Mouse (Mus musculus) WW6 (cell line): ENCODE measurements around the gene Git1.

Experiments used
- DNase-seq: peaks from one replicate; pipeline ENCODE4 v3.0.0-alpha.2; 2013; ENCODE audit warnings: low read depth, low spot score

The Git1 gene

DNA sequence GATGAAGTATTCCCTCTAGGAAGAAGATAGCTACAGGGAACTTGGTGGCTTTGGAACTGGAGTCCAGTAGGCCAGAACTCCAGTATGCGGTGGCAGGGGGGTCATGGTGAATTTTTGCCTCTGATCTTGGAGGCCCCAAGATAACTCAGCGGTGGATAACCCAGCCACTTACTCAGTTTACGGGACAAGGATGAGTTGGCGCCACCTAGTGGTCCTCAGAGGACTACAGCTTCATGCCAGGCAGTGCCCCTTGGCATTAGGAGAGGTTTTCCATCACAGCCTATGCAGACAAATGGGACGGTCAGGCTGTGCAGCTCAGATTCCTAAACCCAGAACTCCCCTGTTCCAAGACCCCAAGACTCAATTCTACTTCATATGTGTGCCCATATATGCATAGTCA is 8.0 kb downstream of the Git1 start:
- DNase-seq, result no peak

GRCm38 (mm10) chr11:77501971-77502370 is 8.6 kb downstream of the Git1 start:
- no peak for DNase-seq

- DNase-seq, result no peak
Observed at GRCm38 (mm10) chr11:77502481-77502880, 9.1 kb downstream of the Git1 start.

DNA sequence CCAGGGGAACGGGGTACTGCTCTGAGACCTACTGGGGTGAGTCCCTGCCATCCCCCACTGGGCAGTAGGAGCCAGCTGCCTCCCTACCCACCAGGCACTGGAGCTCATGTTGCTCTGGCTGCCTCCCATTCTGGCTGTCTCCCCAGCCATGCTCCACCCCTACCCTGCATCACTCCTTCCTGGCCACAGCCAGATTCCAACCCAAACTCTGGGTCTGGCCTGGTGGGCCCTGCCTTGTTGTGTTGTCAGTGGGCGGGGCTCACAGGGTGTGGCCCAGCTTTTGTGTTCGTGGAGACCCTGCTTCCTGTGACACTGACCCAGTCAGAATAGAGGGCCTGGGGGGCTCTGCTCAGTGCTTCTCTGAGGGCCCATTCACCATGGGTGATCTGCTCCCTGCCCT is 10.1 kb downstream of the Git1 start:
- DNase-seq, result no peak

DNA sequence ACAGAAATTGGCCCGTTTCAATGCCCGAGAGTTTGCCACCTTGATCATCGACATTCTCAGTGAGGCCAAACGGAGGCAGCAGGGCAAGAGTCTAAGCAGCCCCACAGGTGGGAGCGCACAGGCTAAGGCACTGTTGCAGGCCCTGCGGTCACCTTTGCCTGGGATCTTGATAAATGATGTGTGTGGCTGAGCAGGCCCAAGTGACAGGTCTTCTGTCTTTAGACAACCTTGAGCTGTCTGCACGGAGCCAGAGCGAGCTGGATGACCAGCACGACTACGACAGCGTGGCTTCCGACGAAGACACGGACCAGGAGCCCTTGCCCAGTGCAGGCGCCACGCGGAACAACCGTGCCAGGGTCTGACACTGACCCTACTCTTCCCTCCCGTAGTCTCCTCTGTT is 11.0 kb downstream of the Git1 start:
- DNase-seq, result no peak

DNA sequence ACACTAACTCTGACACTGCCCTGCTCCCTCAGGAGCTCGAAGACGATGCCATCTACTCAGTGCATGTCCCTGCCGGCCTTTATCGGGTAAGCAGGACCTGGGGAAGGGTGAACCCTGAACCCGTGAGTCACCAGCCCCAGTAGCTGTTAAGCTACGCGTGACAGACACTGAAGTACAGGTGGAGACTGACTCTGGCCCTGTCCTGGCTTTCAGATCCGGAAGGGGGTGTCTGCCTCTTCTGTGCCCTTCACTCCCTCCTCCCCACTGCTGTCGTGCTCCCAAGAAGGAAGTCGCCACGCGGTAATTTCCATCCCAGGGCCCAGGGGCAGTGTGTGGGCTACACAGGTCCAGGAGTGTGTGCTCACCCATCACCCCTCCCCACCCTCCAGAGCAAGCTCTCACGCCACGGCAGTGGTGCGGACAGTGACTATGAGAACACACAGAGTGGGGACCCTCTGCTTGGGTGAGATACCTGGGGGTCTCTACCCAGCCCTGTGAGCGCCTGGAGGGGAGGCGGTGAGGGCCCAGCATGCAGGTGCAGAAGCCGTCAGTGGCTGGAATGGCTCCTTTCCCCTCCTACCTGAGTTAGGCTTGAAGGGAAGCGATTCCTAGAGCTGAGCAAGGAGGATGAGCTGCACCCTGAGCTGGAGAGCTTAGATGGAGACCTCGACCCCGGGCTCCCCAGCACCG is 12.1 kb downstream of the Git1 start:
- no peak for DNase-seq

- no peak for DNase-seq
Observed at GRCm38 (mm10) chr11:77506273-77506672, 12.9 kb downstream of the Git1 start.

DNA sequence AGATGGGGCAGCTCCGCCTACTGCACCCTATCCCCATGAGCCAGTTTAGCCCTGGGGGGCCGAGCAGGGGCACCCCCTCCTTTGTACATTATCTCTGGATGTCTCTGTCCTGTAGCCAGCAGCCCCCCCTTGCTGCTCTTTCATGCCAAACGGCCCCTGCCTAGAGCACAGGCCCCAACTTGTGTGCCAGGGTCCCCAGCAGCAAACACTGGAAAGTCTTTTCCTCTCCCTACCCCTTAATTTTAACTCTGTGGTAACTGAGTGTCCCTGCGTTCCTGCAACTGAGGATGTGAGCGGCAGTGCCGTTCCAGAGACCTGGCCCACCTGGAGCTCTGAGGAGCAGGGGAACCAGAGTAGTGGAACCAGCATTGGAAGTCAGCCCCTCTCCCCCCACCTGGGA is 13.6 kb downstream of the Git1 start:
- no peak for DNase-seq

DNA sequence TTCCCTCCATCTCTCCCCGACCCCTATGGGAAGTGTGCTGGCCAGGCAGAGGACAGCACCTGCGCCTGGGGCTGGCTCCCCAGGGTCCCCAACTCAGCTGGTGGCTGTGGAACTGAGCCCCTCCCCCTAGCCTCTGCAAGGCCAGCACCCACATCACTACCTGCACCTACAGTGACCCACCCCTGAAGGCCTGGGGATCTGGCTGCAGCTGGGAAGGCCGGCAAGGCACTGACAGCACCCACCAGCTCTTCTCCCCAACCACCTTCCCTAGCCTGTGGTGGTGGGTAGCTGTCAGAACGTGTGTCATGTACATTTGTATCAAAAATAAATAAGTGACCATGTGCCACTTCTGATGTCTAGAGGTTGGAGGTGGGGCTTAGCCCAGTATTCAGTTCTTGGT is 14.1 kb downstream of the Git1 start:
- no peak for DNase-seq

DNA sequence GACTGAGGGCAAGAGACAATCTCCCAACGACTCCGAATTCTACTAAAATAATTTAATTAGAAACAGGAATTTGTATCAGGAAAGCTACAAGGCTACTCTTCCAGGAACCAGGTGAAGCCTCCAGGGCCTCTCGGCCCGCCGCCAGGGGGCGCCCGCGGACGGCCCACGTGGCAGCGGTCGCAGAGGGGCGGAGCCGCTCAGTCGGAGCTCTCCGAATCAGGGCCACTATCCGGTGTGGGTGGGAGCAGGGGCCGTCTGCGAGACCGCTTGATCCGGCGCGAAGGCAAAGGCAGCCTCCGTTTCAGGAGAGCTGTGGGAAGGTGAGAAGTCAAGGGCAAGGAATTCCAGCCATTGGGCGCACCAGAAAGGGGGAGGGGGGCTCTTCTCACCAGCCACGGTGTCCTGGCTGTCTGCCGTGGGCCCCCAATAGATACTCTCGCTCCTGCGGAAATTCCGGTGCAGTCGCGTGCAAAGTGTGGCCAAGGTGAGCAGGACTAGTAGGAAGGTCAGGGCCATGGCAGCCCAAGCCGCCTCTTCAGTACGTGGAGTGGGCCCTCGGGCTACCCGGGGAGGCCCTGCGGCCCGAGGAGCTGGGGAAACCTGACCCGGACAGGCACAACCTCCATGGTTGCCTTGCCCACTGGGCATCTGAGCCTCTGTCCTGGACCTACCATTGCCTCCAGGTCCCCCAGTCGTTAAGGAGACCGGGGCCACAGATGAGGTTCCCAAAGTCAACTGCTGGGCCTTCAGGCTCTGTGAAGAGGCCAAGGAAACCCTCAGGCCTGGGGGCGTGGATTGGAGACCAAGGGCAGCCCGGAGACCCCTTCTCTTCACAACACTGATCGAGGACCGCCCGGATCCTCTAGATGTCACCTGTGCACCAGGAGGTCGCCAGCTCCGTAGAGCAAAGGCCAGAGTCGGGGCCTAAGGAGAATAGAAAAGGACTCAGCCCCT is 15.0 kb downstream of the Git1 start:
- no peak for DNase-seq

DNA sequence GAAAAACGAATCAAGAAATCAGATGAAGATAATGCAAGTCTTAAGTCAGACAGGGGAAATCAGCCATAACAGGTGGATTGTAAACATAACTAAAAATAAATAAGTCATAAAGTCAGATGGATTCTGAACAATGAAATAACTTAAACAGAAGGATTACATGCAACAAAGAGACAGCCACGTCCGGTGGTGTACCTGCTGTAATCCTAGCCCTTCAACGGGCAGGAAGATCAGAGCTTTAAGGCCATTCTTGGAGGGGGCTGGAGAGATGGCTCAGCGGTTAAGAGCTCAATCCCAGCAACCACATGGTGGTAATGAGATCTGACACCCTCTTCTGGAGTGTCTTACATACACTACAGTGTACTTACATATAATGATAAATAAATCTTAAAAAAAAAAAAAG is 18.0 kb downstream of the Git1 start:
- no peak for DNase-seq

- no peak for DNase-seq
Observed at GRCm38 (mm10) chr11:77512891-77513810, 19.8 kb downstream of the Git1 start.

DNA sequence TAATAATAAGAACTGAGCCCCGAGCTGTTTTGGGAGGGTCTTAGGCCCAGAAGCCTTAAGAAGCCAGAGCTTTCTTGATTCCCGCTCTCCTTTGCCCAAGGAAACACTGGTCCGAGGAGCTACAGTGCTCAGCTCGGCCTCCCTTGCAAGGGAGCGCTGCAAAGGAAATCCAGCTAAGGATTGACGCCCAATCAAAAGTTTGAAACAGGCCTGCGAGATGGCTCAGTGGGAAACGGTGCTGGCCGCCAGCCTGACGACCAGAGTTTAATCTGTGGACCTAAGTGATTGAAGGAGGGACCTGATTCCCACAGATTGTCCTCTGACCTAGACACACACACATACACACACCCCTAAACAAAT is 20.4 kb downstream of the Git1 start:
- DNase-seq, result no peak

DNA sequence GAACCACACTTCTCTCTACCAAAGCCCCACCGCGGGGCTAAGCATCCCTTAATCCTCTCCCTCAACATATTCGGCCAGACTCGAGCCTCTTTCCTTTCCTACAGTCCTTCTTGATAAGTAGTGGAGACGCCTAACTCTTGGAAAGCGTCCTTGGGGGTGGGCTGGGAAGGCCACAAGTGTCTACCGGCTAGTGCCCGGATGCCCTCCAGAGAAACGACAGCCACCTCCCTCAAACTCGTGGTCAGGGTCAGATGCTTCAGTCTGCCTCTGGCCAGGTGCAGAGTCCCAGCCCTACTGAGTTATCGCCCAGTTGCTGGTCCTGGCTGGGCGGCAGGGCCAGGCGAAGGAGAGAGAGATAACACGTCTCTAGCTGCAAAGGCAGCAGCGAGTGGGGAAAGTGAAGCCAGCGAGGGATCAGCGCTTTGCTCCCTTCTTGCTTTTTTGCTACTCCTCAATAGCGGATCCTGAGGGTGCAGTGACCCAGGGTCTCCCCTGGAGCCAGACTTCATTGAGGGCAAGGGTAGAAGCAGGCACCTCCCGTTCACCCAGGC is 21.0 kb downstream of the Git1 start:
- no peak for DNase-seq

DNA sequence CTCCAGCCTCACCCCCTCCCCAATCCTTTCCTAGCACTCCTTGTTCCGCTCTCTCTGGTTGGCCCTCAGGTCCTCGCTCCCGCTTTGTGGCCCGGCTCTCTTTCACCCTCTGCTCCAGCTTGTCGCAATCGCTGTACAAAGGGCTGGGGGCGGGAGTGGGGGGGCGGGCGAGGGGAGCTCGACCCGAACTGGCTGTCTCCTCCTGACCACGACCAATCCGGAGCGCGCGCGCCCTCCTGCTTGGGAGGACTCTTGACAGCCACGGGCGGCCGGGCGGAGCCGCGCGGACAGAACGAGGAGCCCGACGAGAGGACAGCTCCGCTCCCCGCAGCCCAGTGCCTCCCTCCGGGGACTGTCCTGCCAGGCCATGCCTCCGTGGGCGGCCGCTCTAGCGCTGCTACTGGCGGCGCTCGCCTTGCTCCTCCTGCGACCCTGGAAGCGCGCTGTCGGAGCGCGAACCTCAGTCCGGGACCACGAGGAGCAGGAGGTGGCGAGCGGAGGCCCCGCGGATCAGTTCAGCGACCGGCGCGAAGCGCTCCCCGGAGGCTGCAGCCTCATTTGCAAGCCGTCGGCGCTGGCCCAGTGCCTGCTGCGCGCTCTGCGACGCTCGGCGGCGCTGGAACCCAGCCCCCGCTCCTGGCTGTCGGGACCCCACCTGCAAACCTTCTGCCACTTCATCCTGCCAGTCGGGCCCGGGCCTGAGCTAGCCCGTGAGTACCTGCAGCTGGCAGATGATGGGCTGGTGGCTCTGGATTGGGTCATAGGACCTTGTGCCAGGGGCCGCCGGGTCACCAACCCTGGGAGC is 21.7 kb downstream of the Git1 start, which contains the start of gene Abhd15:
Gene Abhd15 (plus strand): TSS at position 290 of the 805 bp plus-strand sequence.
- no peak for DNase-seq

GRCm38 (mm10) chr11:77515637-77516552 is 22.5 kb downstream of the Git1 start, which contains the start of gene Trp53i13:
Trp53i13 (minus strand) TSS chr11:77515980.
- DNase-seq, result no peak

DNA sequence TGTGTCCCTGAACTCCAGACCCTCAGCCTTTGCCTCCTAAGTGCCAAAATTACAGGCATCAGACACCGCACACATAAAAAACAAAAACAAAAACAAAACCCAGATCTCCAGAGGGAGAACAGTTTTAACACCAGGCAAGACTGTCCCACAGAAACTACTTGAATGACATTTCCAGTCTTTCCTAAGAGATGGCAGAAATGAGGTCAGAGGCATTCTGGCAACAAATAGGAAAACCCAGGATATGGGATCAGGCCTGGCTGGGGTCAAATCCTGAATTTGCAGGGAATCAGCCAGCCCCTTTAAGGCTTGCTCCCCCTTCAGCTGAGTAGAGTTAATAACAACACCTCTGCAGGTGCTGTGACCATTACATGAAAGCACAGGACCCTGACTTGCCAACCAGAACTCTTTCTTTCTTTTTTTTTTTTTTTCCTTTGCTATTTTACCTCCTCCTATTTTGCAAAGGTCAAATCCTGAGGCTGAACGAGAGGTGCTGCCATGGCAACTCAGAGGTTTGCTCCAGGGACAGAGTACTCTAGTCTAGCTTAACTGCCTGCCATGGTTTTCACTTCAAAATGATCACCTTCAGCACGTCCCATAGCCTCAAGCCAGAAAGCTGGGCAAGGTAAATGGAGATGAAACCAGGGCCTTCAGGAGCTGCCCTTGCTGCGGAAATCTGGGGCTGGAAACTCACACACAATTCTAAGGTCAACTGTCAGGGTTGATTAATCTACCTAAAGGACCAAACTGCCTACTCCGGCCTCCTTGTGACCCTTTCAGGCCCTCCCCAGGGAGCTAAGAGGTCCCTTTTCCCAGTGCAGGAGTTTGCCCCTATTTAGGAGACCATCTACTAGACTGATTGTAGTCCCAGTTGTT is 23.4 kb downstream of the Git1 start:
- no peak for DNase-seq

GRCm38 (mm10) chr11:77518051-77518798 is 24.9 kb downstream of the Git1 start:
- no peak for DNase-seq
